Comparison of ENCODE assay signal across 8 mouse cellular contexts in the genomic region with DNA sequence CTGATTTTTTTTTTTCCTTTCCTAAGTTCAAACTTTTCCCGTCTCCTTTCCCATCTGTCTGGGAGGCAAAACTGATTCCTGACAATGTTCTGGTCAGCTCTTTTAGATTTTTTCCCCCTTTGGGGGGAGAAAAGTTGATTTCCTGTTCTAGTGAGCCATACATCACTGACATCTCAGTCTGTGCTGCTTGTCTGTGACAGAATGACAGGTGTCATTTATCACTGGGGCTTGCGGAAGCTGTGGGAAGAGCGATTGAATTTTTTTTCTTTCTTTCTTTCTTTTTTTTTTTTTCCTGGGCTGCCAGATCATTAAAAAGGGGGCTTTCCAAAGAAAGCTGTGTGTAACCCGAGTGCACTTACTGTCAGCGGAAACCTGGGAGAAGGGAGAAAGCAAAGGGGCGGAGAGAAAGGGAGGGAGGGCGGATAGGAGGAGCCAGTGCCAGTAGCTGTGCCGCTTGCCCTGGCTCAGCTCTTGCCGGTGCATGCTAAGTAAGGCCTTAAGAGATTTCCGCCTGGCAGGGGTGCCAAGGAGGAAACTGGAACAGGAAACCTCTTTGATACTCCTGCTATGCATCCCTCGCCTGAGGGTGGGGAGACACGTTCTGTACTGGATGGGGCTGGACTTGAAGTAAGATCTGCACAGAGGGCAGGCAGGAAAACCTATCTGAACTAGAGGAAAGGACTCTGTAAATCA.
DNase-seq lines count a peak whose midpoint lies in the region; ATAC-seq and TF ChIP-seq lines count a peak whose summit lies in the region.

No protein-coding gene starts in this region.

- peak; percentile 21 for DNase-seq in right cerebral cortex, adult 18-20 months
- DNase-seq in right cerebral cortex, postnatal 36 days (ENCODE audit: low spot score in 2 of 2) = no peak
- DNase-seq in lung, adult 2 months = peak; percentile 66
- peak; percentile 74 to 75 for DNase-seq in thymus, postnatal 36 days

- H3K36me3 ChIP-seq in forebrain, embryonic 12.5 days (replicated peaks) = no peaks in the 10 kb centered on the region
- H3K36me3 ChIP-seq in heart, embryonic 15.5 days = no peaks in the 10 kb centered on the region
- H3K36me3 ChIP-seq in kidney, embryonic 16.5 days (ENCODE audit: insufficient read depth, low read length) = 0 out of 2 replicates have a peak, but pooled peaks cover 1% of the 10 kb centered on the region
- no peaks in the 10 kb centered on the region for H3K36me3 ChIP-seq in neural tube, embryonic 15.5 days

- H3K4me3 ChIP-seq in forebrain, embryonic 12.5 days (replicated peaks) = peak overlapping the region; percentile 18; the same call in 1 of the 2 replicates
- peak overlapping the region; percentile 39 for H3K4me3 ChIP-seq in heart, embryonic 15.5 days
- peak overlapping the region; percentile 35 for H3K4me3 ChIP-seq in kidney, embryonic 16.5 days (ENCODE audit: low read length)
- no peak overlapping the region for H3K4me3 ChIP-seq in lung, adult 2 months (replicated peaks; ENCODE audit: extremely low read depth, low read depth, low read length)
- H3K4me3 ChIP-seq in neural tube, embryonic 15.5 days (replicated peaks) = peak overlapping the region; percentile 28

- 0 out of 2 replicates have a peak overlapping the region, but pooled peaks have one; percentile 36 for H3K27ac ChIP-seq in forebrain, embryonic 12.5 days
- peak overlapping the region; percentile 70 for H3K27ac ChIP-seq in heart, embryonic 15.5 days
- H3K27ac ChIP-seq in kidney, embryonic 16.5 days (ENCODE audit: low read length) = peak overlapping the region; percentile 90
- peak overlapping the region; percentile 72 for H3K27ac ChIP-seq in neural tube, embryonic 15.5 days (replicated peaks)

- H3K9ac ChIP-seq in forebrain, embryonic 12.5 days = peak overlapping the region; percentile 17; the same call in 1 of the 2 replicates
- H3K9ac ChIP-seq in heart, embryonic 15.5 days = peak overlapping the region; percentile 26
- H3K9ac ChIP-seq in kidney, embryonic 16.5 days (replicated peaks; ENCODE audit: low read length) = peak overlapping the region; percentile 64
- peak overlapping the region; percentile 36; the same call in 1 of the 2 replicates for H3K9ac ChIP-seq in neural tube, embryonic 15.5 days (replicated peaks)

- WGBS in forebrain, embryonic 12.5 days = 1% methylated on average over 12 of the region's 12 CpGs
- WGBS in heart, embryonic 15.5 days = 4% methylated on average over 12 of the region's 12 CpGs
- WGBS in kidney, embryonic 16.5 days = under 1% methylated on average over 12 of the region's 12 CpGs
- WGBS in lung, adult 2 months = 3% methylated on average over 12 of the region's 12 CpGs
- 2% methylated on average over 12 of the region's 12 CpGs for WGBS in neural tube, embryonic 15.5 days

- peak; percentile 82 for ATAC-seq in forebrain, embryonic 12.5 days (ENCODE audit: low FRiP score)
- peak; percentile 79 for ATAC-seq in heart, embryonic 15.5 days (replicated peaks; ENCODE audit: insufficient number of reproducible peaks, insufficient read depth, low FRiP score, low read depth)
- ATAC-seq in kidney, embryonic 16.5 days (ENCODE audit: low FRiP score, low TSS enrichment) = peak; percentile 88
- ATAC-seq in neural tube, embryonic 15.5 days (ENCODE audit: low FRiP score) = peak; percentile 64; the same call in 1 of the 2 replicates

- no peak for TF ChIP-seq CTCF in lung, adult 2 months (IDR thresholded peaks at IDR 0.05; ENCODE audit: insufficient read depth, low read length)

- peaks cover 68% of the 10 kb centered on the region for H3K27me3 ChIP-seq in forebrain, embryonic 12.5 days
- H3K27me3 ChIP-seq in heart, embryonic 15.5 days = no peaks in the 10 kb centered on the region
- no peaks in the 10 kb centered on the region for H3K27me3 ChIP-seq in kidney, embryonic 16.5 days (ENCODE audit: insufficient read depth, low read length)
- H3K27me3 ChIP-seq in neural tube, embryonic 15.5 days (replicated peaks) = no peaks in the 10 kb centered on the region

- no peaks in the 10 kb centered on the region for H3K9me3 ChIP-seq in forebrain, embryonic 12.5 days
- no peaks in the 10 kb centered on the region for H3K9me3 ChIP-seq in heart, embryonic 15.5 days (replicated peaks)
- H3K9me3 ChIP-seq in kidney, embryonic 16.5 days (ENCODE audit: low read length) = no peaks in the 10 kb centered on the region
- no peaks in the 10 kb centered on the region for H3K9me3 ChIP-seq in neural tube, embryonic 15.5 days (replicated peaks)

- peak overlapping the region; percentile 48 for H3K4me2 ChIP-seq in forebrain, embryonic 12.5 days
- H3K4me2 ChIP-seq in heart, embryonic 15.5 days = peak overlapping the region; percentile 65
- H3K4me2 ChIP-seq in kidney, embryonic 16.5 days (replicated peaks; ENCODE audit: low read depth, low read length) = peak overlapping the region; percentile 55
- H3K4me2 ChIP-seq in neural tube, embryonic 15.5 days = peak overlapping the region; percentile 56

- no peak for TF ChIP-seq POLR2A in lung, adult 2 months (IDR thresholded peaks at IDR 0.05; ENCODE audit: borderline replicate concordance, extremely low read depth, low read depth, low read length)

- H3K4me1 ChIP-seq in forebrain, embryonic 12.5 days = peaks cover 32% of the 10 kb centered on the region
- peaks cover 18% of the 10 kb centered on the region for H3K4me1 ChIP-seq in heart, embryonic 15.5 days (replicated peaks)
- peaks cover 50% of the 10 kb centered on the region for H3K4me1 ChIP-seq in kidney, embryonic 16.5 days (ENCODE audit: insufficient read depth, low read length)
- H3K4me1 ChIP-seq in lung, adult 2 months (ENCODE audit: control insufficient read depth, insufficient read depth, low read length) = peaks cover 6% of the 10 kb centered on the region
- H3K4me1 ChIP-seq in neural tube, embryonic 15.5 days = peaks cover 46% of the 10 kb centered on the region

Comparison
In these comparisons a context has a peak if more than half of its experiments do, and no peak if none do; other contexts are left out.
1. DNase-seq: peak in right cerebral cortex, adult 18-20 months (single experiment), lung, adult 2 months (single experiment) and thymus, postnatal 36 days (2 of 2); none in right cerebral cortex, postnatal 36 days (0 of 2).
2. H3K27ac ChIP-seq: peak in every context shown above with its lines; median percentile 90 in kidney, embryonic 16.5 days; 72 in neural tube, embryonic 15.5 days; 70 in heart, embryonic 15.5 days; 36 in forebrain, embryonic 12.5 days.
3. Peak in every context shown above with its lines, with median percentiles within 50 percentile points of each other: ATAC-seq, H3K4me2 ChIP-seq and H3K9ac ChIP-seq.